Mouse (Mus musculus) megakaryocyte, embryonic 14.5 days (primary cell): ENCODE measurements around the gene Hoxa13. TPM values are rescaled to one million over a fixed set of nuclear protein-coding genes. Genes with fewer than 3 reads are reported as not detected.

ENCODE experiments used
- H3K27me3 ChIP-seq: replicated peaks from 2 replicates; pipeline ENCODE3; 2012; ENCODE audit warnings: inconsistent platforms
- H3K36me3 ChIP-seq: replicated peaks from 2 replicates; pipeline ENCODE3; 2012; ENCODE audit warnings: low read length, inconsistent platforms, mixed read lengths
- H3K4me1 ChIP-seq: 2 replicates; pipeline ENCODE4 v1.6.1; 2012; ENCODE audit warnings: inconsistent platforms
- H3K4me3 ChIP-seq: replicated peaks from 2 replicates; pipeline ENCODE3; 2012; ENCODE audit warnings: moderate library complexity, mild to moderate bottlenecking, inconsistent platforms
- H3K9me3 ChIP-seq: 2 replicates; pipeline ENCODE4 v1.6.1; 2012; ENCODE audit warnings: inconsistent platforms
- FLI1 ChIP-seq: IDR thresholded peaks from 2 replicates; pipeline ENCODE4 v1.6.1; 2012; ENCODE audit warnings: low read length, inconsistent platforms, mixed read lengths
- GATA1 ChIP-seq: IDR thresholded peaks from 3 replicates; pipeline ENCODE4 v1.6.1; 2012; ENCODE audit warnings: mixed read lengths, low read length, inconsistent platforms, borderline replicate concordance
- polyA plus RNA-seq: library from polyadenylated mRNA; stranded (reverse); fragments of >175 nt; gene quantifications from 2 replicates; pipeline ENCODE4 v1.2.3, GENCODE M21; 2012; ENCODE audit warnings: low replicate concordance; ENCODE audit not compliant: insufficient read depth

Hoxa13 gene
- polyA plus RNA-seq, 1 experiment = not detected

GRCm38 (mm10) chr6:52231885-52232567 is 28.7 kb downstream of the Hoxa13 start:
- Histone ChIP-seq H3K4me1 (peaks cover 60% of the 10 kb centered on the region), H3K27me3 (peaks cover 96% of the 10 kb centered on the region), H3K9me3 (peaks cover 5% of the 10 kb centered on the region; the same call in 1 of the 2 replicates), H3K36me3 (no peaks in the 10 kb centered on the region), H3K4me3 (peak overlapping the region; percentile 85)
- TF ChIP-seq FLI1 = no peak
- TF ChIP-seq GATA1 = no peak

- peak within 1 kb of the TSS; percentile 90 for H3K4me3 ChIP-seq
- H3K27me3 ChIP-seq = peaks cover 96% of the 10 kb centered on the region
- TF ChIP-seq FLI1 (no peak), GATA1 (no peak)
- H3K4me1 ChIP-seq = peaks cover 69% of the 10 kb centered on the region
- peaks cover 5% of the 10 kb centered on the region; the same call in 1 of the 2 replicates for H3K9me3 ChIP-seq
- H3K36me3 ChIP-seq = no peaks in the 10 kb centered on the region
These were observed 30.0 kb downstream of the Hoxa13 start, which contains the start of gene Hoxa9 for GRCm38 (mm10) chr6:52230516-52231165. Gene Hoxa9 (minus strand): TSS chr6:52231089.

GRCm38 (mm10) chr6:52229558-52230416 is 30.9 kb downstream of the Hoxa13 start:
- TF ChIP-seq GATA1 (no peak), FLI1 (no peak)
- peaks cover 96% of the 10 kb centered on the region for H3K27me3 ChIP-seq
- peaks cover 3% of the 10 kb centered on the region; the same call in 1 of the 2 replicates for H3K9me3 ChIP-seq
- peak overlapping the region; percentile 90 for H3K4me3 ChIP-seq
- peaks cover 78% of the 10 kb centered on the region for H3K4me1 ChIP-seq
- no peaks in the 10 kb centered on the region for H3K36me3 ChIP-seq

GRCm38 (mm10) chr6:52228475-52229465 is 31.9 kb downstream of the Hoxa13 start:
- peak overlapping the region; percentile 90 for H3K4me3 ChIP-seq
- H3K36me3 ChIP-seq = no peaks in the 10 kb centered on the region
- TF ChIP-seq FLI1 = no peak
- TF ChIP-seq GATA1 = no peak
- H3K9me3 ChIP-seq = no peaks in the 10 kb centered on the region
- H3K27me3 ChIP-seq = peaks cover 96% of the 10 kb centered on the region
- peaks cover 78% of the 10 kb centered on the region for H3K4me1 ChIP-seq

- no peaks in the 10 kb centered on the region for H3K9me3 ChIP-seq
- no peaks in the 10 kb centered on the region for H3K36me3 ChIP-seq
- peaks cover 93% of the 10 kb centered on the region for H3K27me3 ChIP-seq
- H3K4me3 ChIP-seq = peak overlapping the region; percentile 53
- peaks cover 69% of the 10 kb centered on the region for H3K4me1 ChIP-seq
- TF ChIP-seq GATA1 = no peak
- TF ChIP-seq FLI1 = no peak
These were observed 33.0 kb downstream of the Hoxa13 start for GRCm38 (mm10) chr6:52227470-52228222.

- H3K27me3 ChIP-seq = peaks cover 93% of the 10 kb centered on the region
- TF ChIP-seq FLI1 (no peak), GATA1 (no peak)
- H3K4me1 ChIP-seq = peaks cover 69% of the 10 kb centered on the region
- H3K9me3 ChIP-seq = no peaks in the 10 kb centered on the region
- H3K4me3 ChIP-seq = peak overlapping the region; percentile 91
- H3K36me3 ChIP-seq = no peaks in the 10 kb centered on the region
These were observed 34.0 kb downstream of the Hoxa13 start for GRCm38 (mm10) chr6:52226569-52227257.

GRCm38 (mm10) chr6:52225612-52226568 is 34.8 kb downstream of the Hoxa13 start:
- H3K27me3 ChIP-seq = peaks cover 93% of the 10 kb centered on the region

More at GRCm38 (mm10) chr6:52225612-52226568, 34.8 kb downstream of the Hoxa13 start:
- Histone ChIP-seq H3K4me3 (peak overlapping the region; percentile 91), H3K9me3 (no peaks in the 10 kb centered on the region), H3K4me1 (peaks cover 76% of the 10 kb centered on the region), H3K36me3 (no peaks in the 10 kb centered on the region)
- TF ChIP-seq GATA1 (no peak), FLI1 (no peak)
